Mouse (Mus musculus): ENCODE measurements at regions not wholly inside any gene's neighbourhood (a gene's known extent, or its start where the extent isn't known, plus 50 kb on each side); places are given as distances from the start of the nearest gene placed in this dataset.
A peak's percentile ranks its signal among the peaks of the same experiment; 100 is the strongest.

DNA sequence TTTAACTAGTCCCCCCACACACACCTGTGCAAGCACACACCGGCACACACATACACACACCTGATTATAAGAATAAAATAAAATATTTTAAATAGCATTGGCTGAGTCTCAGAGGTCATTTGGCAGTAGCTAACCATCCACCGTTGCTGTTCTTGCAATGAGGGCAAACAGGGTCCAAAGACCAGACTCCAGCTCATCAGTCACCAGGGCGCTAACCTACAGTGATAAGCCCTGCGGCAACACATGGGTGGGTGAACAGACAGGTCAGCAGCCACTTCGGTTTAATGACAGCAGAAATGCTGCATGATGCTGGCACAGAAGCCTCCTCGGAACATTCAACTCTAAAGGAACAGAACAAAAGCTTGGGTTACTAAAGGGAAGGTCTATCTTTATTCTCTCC, 54.9 kb downstream of the Tas2r134 start:
- no peak for ATAC-seq (replicated peaks; ENCODE audit: poor library complexity, severe bottlenecking)

- ATAC-seq (replicated peaks; ENCODE audit: poor library complexity, severe bottlenecking) = no peak
Observed at GRCm38 (mm10) chr2:51682745-51683144, 55.4 kb downstream of the Tas2r134 start.

- ATAC-seq (replicated peaks; ENCODE audit: poor library complexity, severe bottlenecking) = no peak
Observed at GRCm38 (mm10) chr2:51705110-51705509, 77.8 kb downstream of the Tas2r134 start.

DNA sequence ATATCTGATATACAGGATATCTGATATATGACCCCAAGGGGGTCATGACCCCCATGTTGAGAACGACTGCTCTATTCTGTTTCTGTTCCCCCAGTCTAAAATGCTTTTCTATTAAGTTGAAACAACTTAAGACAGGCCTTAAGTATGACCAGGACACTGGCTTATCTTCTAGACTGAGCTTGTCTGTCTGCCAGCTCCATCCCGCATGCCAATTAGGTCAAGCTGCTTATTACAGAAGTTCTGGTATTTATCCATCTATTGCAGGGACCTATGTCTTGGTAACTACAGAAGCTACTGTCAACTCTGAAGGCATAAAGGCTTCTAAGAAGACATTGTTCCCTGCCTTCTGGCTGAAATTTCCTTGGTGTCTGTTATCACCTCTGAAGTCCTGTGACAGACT, 81.4 kb downstream of the Tas2r134 start:
- no peak for ATAC-seq (replicated peaks; ENCODE audit: poor library complexity, severe bottlenecking)

- no peak for ATAC-seq (replicated peaks; ENCODE audit: poor library complexity, severe bottlenecking)
Observed at GRCm38 (mm10) chr2:51712611-51713010, 85.3 kb downstream of the Tas2r134 start.

GRCm38 (mm10) chr2:51730805-51731204, 103.5 kb downstream of the Tas2r134 start:
- no peak for ATAC-seq (replicated peaks; ENCODE audit: poor library complexity, severe bottlenecking)

- no peak for ATAC-seq (replicated peaks; ENCODE audit: poor library complexity, severe bottlenecking)
Observed at GRCm38 (mm10) chr2:51731703-51732102, 104.4 kb downstream of the Tas2r134 start.

DNA sequence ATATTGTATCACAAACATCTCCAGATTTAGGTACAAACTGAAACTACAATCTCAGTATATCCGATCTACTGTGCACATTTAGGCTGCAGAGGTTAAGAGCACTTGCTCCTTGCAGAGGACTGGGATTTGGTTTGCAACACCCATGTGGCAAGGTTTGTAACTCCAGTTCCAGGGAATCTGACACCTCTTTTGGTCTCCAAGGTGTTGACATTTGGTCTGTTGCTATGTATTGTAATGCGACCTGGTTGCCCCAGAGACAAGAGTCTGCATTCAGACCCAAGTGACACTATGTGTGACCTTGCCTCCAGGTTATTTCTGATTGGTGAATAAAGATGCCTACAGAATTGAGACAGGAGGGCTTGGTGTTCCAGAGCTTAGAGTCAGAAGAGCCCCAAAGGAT, 105.0 kb downstream of the Tas2r134 start:
- no peak for ATAC-seq (replicated peaks; ENCODE audit: poor library complexity, severe bottlenecking)

- no peak for ATAC-seq (replicated peaks; ENCODE audit: poor library complexity, severe bottlenecking)
Observed at GRCm38 (mm10) chr2:51733218-51733617, 105.9 kb downstream of the Tas2r134 start.

DNA sequence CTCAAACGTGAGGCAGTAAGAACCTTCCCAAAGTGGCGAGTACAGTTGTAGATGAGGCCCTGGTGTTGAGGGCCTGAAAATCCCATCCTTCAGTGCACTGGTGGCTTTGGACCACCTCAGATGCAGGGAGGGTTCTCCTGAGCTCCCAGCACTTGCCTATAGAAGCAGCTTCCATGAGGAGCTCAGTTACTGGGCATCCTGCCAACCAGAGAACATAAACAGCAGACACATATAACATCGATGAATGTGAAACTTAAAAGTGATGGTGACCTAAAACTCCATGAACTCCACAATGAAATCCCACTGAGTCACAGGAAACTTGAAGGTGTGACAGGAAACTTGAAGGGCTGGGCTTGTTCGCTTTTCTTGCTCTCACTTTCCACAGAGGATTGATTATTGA, 109.1 kb downstream of the Tas2r134 start:
- no peak for ATAC-seq (replicated peaks; ENCODE audit: poor library complexity, severe bottlenecking)

DNA sequence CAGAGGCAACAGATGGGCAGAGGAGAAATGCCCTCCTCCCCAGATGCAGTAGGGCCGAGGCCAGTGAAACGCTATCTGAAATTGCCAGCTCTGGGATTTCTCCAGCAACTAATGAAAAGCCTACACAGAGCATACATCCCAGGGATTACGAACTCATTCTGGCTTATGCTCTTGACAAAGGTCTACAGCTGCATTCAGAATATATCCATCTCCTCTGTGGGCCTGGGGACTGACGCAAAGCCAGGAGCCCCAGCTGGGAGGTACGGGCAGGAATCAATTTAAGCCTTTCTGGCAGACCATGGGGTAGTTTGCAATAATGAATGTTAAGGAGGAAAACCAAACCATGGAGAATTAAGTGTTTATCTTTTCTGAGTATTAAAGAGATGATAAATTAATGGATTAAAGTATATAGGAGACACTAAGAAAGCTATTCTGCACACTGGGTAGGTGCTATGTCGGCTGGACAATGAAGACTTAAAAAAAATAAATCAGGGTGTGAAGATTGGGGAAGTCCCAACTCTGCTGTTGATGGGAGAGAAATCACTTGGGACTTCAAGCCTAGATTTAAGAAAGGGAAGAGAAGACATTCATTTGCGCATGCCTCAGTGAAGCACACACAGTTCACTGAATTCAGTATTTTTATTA, 120.5 kb downstream of the Tas2r134 start:
- no peak for ATAC-seq (replicated peaks; ENCODE audit: poor library complexity, severe bottlenecking)

DNA sequence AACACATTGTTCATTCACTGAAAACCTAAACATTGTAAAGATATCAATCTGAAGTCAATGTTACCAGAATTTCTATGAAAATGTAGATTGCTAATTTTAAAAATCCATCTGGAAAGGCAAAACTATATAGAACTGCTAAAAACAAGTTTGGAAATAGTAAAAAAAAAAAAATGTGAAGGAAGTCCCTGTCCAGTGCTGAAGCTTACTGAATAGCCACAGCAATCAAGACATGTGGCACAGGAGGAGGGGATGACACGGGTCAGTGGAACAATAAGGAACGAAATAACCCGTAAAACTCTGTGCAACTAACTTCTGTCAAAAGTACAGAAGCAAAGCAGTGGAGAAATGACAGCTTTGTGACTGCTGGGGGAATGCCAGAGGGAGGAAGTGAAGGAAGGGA, 121.9 kb downstream of the Tas2r134 start:
- ATAC-seq (replicated peaks; ENCODE audit: poor library complexity, severe bottlenecking) = no peak

- ATAC-seq (replicated peaks; ENCODE audit: poor library complexity, severe bottlenecking) = no peak
Observed at GRCm38 (mm10) chr2:51752941-51753564, 125.7 kb downstream of the Tas2r134 start.

DNA sequence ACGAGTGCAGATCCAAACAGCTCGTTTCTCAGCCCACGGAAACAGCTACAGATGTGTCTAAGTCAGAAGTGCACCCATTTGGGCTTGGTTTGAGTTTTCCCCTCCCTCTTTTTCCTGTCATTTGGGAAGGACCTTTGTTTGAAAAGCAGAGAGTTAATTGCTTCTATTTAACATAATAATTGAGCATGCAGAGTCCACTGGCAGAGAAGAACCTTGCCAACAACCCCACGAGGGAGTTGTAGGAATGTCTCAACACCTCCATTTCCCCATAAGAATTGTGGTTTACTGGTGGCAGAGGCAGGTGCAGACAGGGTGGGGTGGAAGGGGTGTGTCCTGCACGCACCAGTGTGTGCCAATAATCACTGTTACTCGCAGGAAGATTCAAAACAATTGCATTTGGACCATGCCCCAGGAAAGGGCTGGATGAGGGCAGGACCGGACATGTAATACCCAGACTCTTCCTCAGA, 126.3 kb downstream of the Tas2r134 start:
- ATAC-seq (replicated peaks; ENCODE audit: poor library complexity, severe bottlenecking) = peak; percentile 72

GRCm38 (mm10) chr2:51757361-51757760, 130.1 kb downstream of the Tas2r134 start:
- ATAC-seq (replicated peaks; ENCODE audit: poor library complexity, severe bottlenecking) = no peak

- no peak for ATAC-seq (replicated peaks; ENCODE audit: poor library complexity, severe bottlenecking)
Observed at GRCm38 (mm10) chr2:51758093-51758492, 130.8 kb downstream of the Tas2r134 start.

- ATAC-seq (replicated peaks; ENCODE audit: poor library complexity, severe bottlenecking) = no peak
Observed at GRCm38 (mm10) chr2:51762866-51763265, 135.6 kb downstream of the Tas2r134 start.

- no peak for ATAC-seq (replicated peaks; ENCODE audit: poor library complexity, severe bottlenecking)
Observed at GRCm38 (mm10) chr2:51767507-51768135, 140.3 kb downstream of the Tas2r134 start.

DNA sequence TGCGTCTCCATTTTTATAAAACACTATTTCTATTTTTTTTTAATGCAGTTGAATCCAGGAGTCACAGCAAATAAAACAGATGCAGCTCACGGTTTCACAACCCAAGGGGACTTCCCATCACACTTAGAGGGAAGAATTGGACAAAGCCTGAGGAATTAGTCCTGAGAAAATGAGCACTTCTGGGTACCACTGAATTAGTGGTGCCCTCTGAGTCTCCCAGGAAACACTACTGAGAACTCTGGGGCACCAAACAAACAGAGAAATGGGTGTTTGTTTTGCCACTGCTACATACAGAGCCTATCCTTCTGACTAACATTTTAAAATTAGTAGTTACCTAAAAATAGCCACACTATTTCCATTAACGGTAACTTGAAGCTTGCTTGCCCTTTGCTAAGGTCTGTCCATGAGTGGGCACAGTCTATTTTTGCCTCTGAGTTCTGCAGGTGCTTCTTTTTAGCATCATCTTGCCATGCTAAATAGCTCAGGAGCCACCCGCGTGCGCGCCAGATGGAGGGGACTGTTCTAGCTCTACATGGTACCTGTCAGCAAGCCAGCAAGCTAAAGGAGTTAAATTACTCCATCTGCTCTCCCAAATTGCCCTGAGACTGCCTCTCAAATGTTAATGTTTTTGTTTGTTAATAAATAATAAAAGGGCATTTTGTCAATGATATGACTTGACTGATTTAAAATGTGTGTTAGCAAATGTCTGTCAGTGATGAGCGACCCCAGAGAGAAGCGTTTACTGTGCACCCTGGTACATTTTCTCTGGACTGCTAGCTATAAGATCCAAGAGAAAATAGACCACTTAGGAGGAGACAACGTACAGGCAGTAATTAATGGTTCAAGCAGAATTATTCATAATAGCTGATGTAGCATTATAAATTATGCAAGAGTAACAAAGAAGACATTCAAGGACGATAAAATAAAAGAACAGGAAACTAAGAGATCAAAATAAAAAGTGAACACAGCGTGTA, 141.3 kb downstream of the Tas2r134 start:
- no peak for ATAC-seq (replicated peaks; ENCODE audit: poor library complexity, severe bottlenecking)

GRCm38 (mm10) chr2:51785169-51785568, 149.8 kb downstream of the Rbm43 start:
- ATAC-seq (replicated peaks; ENCODE audit: poor library complexity, severe bottlenecking) = no peak

- ATAC-seq (replicated peaks; ENCODE audit: poor library complexity, severe bottlenecking) = no peak
Observed at GRCm38 (mm10) chr2:51788896-51789295, 146.1 kb downstream of the Rbm43 start.
